14 mouse cellular contexts compared by ENCODE assay signal in the genomic region with DNA sequence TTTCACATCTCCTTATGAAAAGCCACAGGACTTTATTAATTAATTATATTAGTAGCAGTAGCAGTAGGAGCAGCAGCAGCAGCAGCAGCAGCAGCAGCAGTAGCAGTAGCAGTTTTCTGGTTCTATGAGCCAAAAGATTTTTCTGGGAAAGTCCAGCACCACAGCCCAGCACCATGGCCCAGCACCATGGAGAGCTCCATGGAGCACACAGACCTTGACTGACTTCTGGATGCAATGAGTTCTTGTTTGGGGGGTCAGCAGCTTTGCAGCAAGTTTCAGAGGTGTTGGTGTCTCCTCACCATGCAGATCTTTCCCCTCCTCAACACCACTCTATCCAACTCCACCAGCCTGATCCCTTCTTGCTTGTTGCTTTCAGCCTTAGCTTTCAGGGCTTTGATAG. TPM values are rescaled to one million over a fixed set of nuclear protein-coding genes. Genes with fewer than 3 reads are reported as not detected.
DNase-seq lines count a peak whose midpoint lies in the region; ATAC-seq and TF ChIP-seq lines count a peak whose summit lies in the region.
"Had no signal": no experiment of that assay in that cellular context is flagged by ENCODE, and none has a peak within 500 bp of the region (broad histone marks: within the 10 kb centered on the region; RNA-seq: fewer than 3 reads in every experiment).

No protein-coding gene starts in this region.

- no peak overlapping the region for H3K4me2 ChIP-seq in liver, postnatal 0 days (ENCODE audit: low read depth, low read length)
- H3K4me2 ChIP-seq in limb, embryonic 14.5 days (replicated peaks; ENCODE audit: low read depth, low read length, severe bottlenecking): no peak overlapping the region

- peak; percentile 61 for DNase-seq in adrenal gland, postnatal 14 days
- no peak for DNase-seq in adrenal gland, postnatal 4 days (ENCODE audit: low spot score in 2 of 2)
- DNase-seq in liver: peak; percentile 35
- no peak for DNase-seq in liver, postnatal 0 days
- DNase-seq in adrenal gland, postnatal 25 days: peak; percentile 61
- peak; percentile 68 for DNase-seq in limb, embryonic 14.5 days (ENCODE audit: low spot score)
- no peak for DNase-seq in gastrocnemius, postnatal 14 days
- DNase-seq in cerebellum, adult 9-10 months: no peak
- DNase-seq: cerebellum, adult 2 months; kidney, adult 18-20 months; midbrain, embryonic 14.5 days had no signal

- H3K27ac ChIP-seq in liver, postnatal 0 days (ENCODE audit: low read depth): no peak overlapping the region
- H3K27ac ChIP-seq in limb, embryonic 14.5 days (replicated peaks; ENCODE audit: low read depth, low read length): no peak overlapping the region
- H3K27ac ChIP-seq: forebrain, embryonic 10.5 days had no signal

- ATAC-seq in liver, postnatal 0 days: no peak
- ATAC-seq in limb, embryonic 14.5 days (ENCODE audit: low FRiP score, low read depth): no peak

- no peaks in the 10 kb centered on the region for H3K27me3 ChIP-seq in liver, postnatal 0 days (ENCODE audit: insufficient read depth, low read length)
- no peaks in the 10 kb centered on the region for H3K27me3 ChIP-seq in limb, embryonic 14.5 days (ENCODE audit: control insufficient read depth, insufficient read depth, low read length)

- H3K9me3 ChIP-seq in liver, postnatal 0 days (ENCODE audit: low read length): no peaks in the 10 kb centered on the region
- H3K9me3 ChIP-seq in limb, embryonic 14.5 days (ENCODE audit: control insufficient read depth, low read length): no peaks in the 10 kb centered on the region
- H3K9me3 ChIP-seq: forebrain, embryonic 10.5 days had no signal

- no peak overlapping the region for H3K9ac ChIP-seq in liver, postnatal 0 days (replicated peaks)
- no peak overlapping the region for H3K9ac ChIP-seq in limb, embryonic 14.5 days (ENCODE audit: low read depth, low read length, severe bottlenecking)

- no peaks in the 10 kb centered on the region; the same call in 1 of the 2 replicates for H3K4me1 ChIP-seq in liver, postnatal 0 days (ENCODE audit: insufficient read depth)
- H3K4me1 ChIP-seq in limb, embryonic 14.5 days (ENCODE audit: control insufficient read depth, insufficient read depth, low read length): no peaks in the 10 kb centered on the region

- TF ChIP-seq EP300 in liver, postnatal 0 days (IDR thresholded peaks at IDR 0.05; ENCODE audit: low read depth): no peak

- no peak overlapping the region for H3K4me3 ChIP-seq in liver, postnatal 0 days (ENCODE audit: low read depth, low read length)
- no peak overlapping the region for H3K4me3 ChIP-seq in limb, embryonic 14.5 days (replicated peaks; ENCODE audit: low read length)
- H3K4me3 ChIP-seq: forebrain, embryonic 10.5 days had no signal

- no peak for TF ChIP-seq POLR2A in limb, embryonic 14.5 days (IDR thresholded peaks at IDR 0.05; ENCODE audit: borderline replicate concordance, extremely low read depth, insufficient read depth, insufficient read length)

- intact Hi-C loops in gastrocnemius, postnatal 14 days (cut with DNase I; ENCODE audit: low total_unique reads): no loop called here

- no peaks in the 10 kb centered on the region for H3K36me3 ChIP-seq in liver, postnatal 0 days (replicated peaks; ENCODE audit: insufficient read depth, low read length)
- H3K36me3 ChIP-seq in limb, embryonic 14.5 days (ENCODE audit: control insufficient read depth, insufficient read depth, low read length): no peaks in the 10 kb centered on the region

- TF ChIP-seq CTCF in liver, postnatal 0 days (IDR thresholded peaks at IDR 0.05; ENCODE audit: low read depth): no peak

RNA-seq across cellular contexts. Expression of a gene that starts 45.6 kb away (rescaled TPM):
- total RNA-seq in adrenal gland, postnatal 14 days (2021): 7.4 and 10.2 TPM in 2 replicates
- total RNA-seq in adrenal gland, postnatal 4 days (2021): 10 to 100 TPM; 10.0 to 11.1 TPM
- polyA plus RNA-seq in liver, postnatal 0 days (2015; fragmentation: Nextera tagmentation; extraction: Ambion mirVana): 1.5 and 1.8 TPM in 2 replicates
- total RNA-seq in adrenal gland, postnatal 25 days (2021): 4.6 and 6.0 TPM in 2 replicates
- polyA plus RNA-seq in limb, embryonic 14.5 days (2012; rRNA removed): 38.0 and 41.4 TPM in 2 replicates
- 44.8 and 47.8 TPM in 2 replicates for polyA plus RNA-seq in limb, embryonic 14.5 days (2014; fragmentation: Nextera tagmentation; extraction: Ambion mirVana)
- 1 to 10 TPM; 4.1 to 5.1 TPM for total RNA-seq in gastrocnemius, postnatal 14 days (2021)
- total RNA-seq: liver, adult 2 months had no signal
- polyA plus RNA-seq: liver, adult 2 months had no signal

RNA-seq across cellular contexts. Expression of a gene that starts 46.3 kb away (rescaled TPM):
- 20.2 and 21.0 TPM in 2 replicates for total RNA-seq in adrenal gland, postnatal 14 days (2021)
- 10 to 100 TPM; 24.6 to 28.1 TPM for total RNA-seq in adrenal gland, postnatal 4 days (2021)
- polyA plus RNA-seq in liver, postnatal 0 days (2015; fragmentation: Nextera tagmentation; extraction: Ambion mirVana): 0.33 and 0.36 TPM in 2 replicates
- 31.9 and 37.8 TPM in 2 replicates for total RNA-seq in adrenal gland, postnatal 25 days (2021)
- polyA plus RNA-seq in limb, embryonic 14.5 days (2012; rRNA removed): 2.6 and 3.2 TPM in 2 replicates
- polyA plus RNA-seq in limb, embryonic 14.5 days (2014; fragmentation: Nextera tagmentation; extraction: Ambion mirVana): 4.1 and 4.7 TPM in 2 replicates
- 1 to 10 TPM; 1.5 to 1.7 TPM for total RNA-seq in gastrocnemius, postnatal 14 days (2021)
- polyA plus RNA-seq: C2C12 had no signal

Comparison
In these comparisons a context has a peak if more than half of its experiments do, and no peak if none do; other contexts are left out.
1. DNase-seq: peak in adrenal gland, postnatal 14 days (single experiment), liver (single experiment), adrenal gland, postnatal 25 days (single experiment) and limb, embryonic 14.5 days (single experiment); none in adrenal gland, postnatal 4 days (0 of 2), liver, postnatal 0 days (single experiment), gastrocnemius, postnatal 14 days (single experiment) and cerebellum, adult 9-10 months (single experiment).